ENCODE assay signal across 9 mouse cellular contexts in the genomic region with DNA sequence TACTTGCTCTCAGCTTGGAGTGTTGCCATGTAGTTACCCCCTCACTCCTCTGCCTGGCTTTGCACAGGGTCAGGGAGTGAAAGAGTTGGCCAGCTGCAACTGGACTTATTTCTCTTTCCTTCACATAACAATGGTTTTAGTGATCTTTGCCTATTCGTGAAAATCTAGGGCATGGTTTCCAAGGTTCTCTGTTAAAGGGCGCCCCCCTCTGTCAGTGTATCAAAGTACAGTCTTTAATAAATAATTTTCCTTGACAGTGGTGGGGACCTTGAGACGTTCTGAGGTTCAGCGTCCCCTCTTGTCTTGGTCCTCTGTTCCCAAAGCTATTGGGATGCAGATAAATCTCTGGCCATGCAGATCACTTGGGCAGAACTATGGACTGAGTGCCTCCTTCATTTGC. TPM values are rescaled to one million over a fixed set of nuclear protein-coding genes. Genes with fewer than 3 reads are reported as not detected.
DNase-seq lines count a peak whose midpoint lies in the region; ATAC-seq and TF ChIP-seq lines count a peak whose summit lies in the region.
"Had no signal": no experiment of that assay in that cellular context is flagged by ENCODE, and none has a peak within 500 bp of the region (broad histone marks: within the 10 kb centered on the region; RNA-seq: fewer than 3 reads in every experiment).

No protein-coding gene starts in this region.

- WGBS in intestine, postnatal 0 days, result 27% methylated on average over 4 of the region's 4 CpGs
- WGBS in intestine, embryonic 15.5 days, result 27% methylated on average over 4 of the region's 4 CpGs
- WGBS in forebrain, embryonic 16.5 days, result 20% methylated on average over 4 of the region's 4 CpGs
- WGBS in midbrain, embryonic 10.5 days, result 24% methylated on average over 4 of the region's 4 CpGs

- no peaks in the 10 kb centered on the region for H3K9me3 ChIP-seq in intestine, postnatal 0 days (ENCODE audit: control insufficient read depth)
- no peaks in the 10 kb centered on the region for H3K9me3 ChIP-seq in intestine, embryonic 15.5 days
- no peaks in the 10 kb centered on the region for H3K9me3 ChIP-seq in forebrain, embryonic 16.5 days (ENCODE audit: control insufficient read depth, low read length)
- H3K9me3 ChIP-seq in midbrain, embryonic 10.5 days (replicated peaks), result no peaks in the 10 kb centered on the region

- H3K27me3 ChIP-seq in intestine, postnatal 0 days (replicated peaks; ENCODE audit: control insufficient read depth, insufficient read depth, low read length), result no peaks in the 10 kb centered on the region
- no peaks in the 10 kb centered on the region for H3K27me3 ChIP-seq in intestine, embryonic 15.5 days (replicated peaks)
- no peaks in the 10 kb centered on the region for H3K27me3 ChIP-seq in forebrain, embryonic 16.5 days (replicated peaks; ENCODE audit: control insufficient read depth, insufficient read depth, low read length)
- H3K27me3 ChIP-seq in midbrain, embryonic 10.5 days (ENCODE audit: low read depth, poor library complexity, severe bottlenecking), result no peaks in the 10 kb centered on the region

- no peak for ATAC-seq in intestine, postnatal 0 days
- ATAC-seq in intestine, embryonic 15.5 days, result no peak
- peak; percentile 43 for ATAC-seq in inflammation-experienced regulatory T-cells, adult 6 months
- no peak for ATAC-seq in forebrain, embryonic 16.5 days

- DNase-seq in A20 (ENCODE audit: low read depth, low spot score), result peak; percentile 69
- DNase-seq in MN1 (ENCODE audit: low spot score), result peak; percentile 65
- DNase-seq in cerebellum, adult 11 months, result no peak
- DNase-seq in midbrain, embryonic 10.5 days (ENCODE audit: low spot score), result no peak

- peak; percentile 29 for TF ChIP-seq CTCF in intestine, postnatal 0 days (IDR thresholded peaks at IDR 0.05; ENCODE audit: low read depth)

- H3K4me3 ChIP-seq in intestine, postnatal 0 days (ENCODE audit: low read depth, low read length), result no peak overlapping the region
- H3K4me3 ChIP-seq in intestine, embryonic 15.5 days (replicated peaks), result no peak overlapping the region
- no peak overlapping the region for H3K4me3 ChIP-seq in forebrain, embryonic 16.5 days (replicated peaks; ENCODE audit: low read length)
- no peak overlapping the region for H3K4me3 ChIP-seq in midbrain, embryonic 10.5 days

- no peaks in the 10 kb centered on the region for H3K36me3 ChIP-seq in intestine, postnatal 0 days (ENCODE audit: control insufficient read depth, insufficient read depth)
- no peaks in the 10 kb centered on the region for H3K36me3 ChIP-seq in intestine, embryonic 15.5 days
- no peaks in the 10 kb centered on the region for H3K36me3 ChIP-seq in forebrain, embryonic 16.5 days (ENCODE audit: control insufficient read depth, insufficient read depth)
- H3K36me3 ChIP-seq in midbrain, embryonic 10.5 days, result no peaks in the 10 kb centered on the region

- no peak overlapping the region for H3K27ac ChIP-seq in intestine, postnatal 0 days (ENCODE audit: low read depth, low read length)
- H3K27ac ChIP-seq in intestine, embryonic 15.5 days, result no peak overlapping the region
- H3K27ac ChIP-seq in forebrain, embryonic 16.5 days (ENCODE audit: low read length), result no peak overlapping the region
- H3K27ac ChIP-seq in midbrain, embryonic 10.5 days (replicated peaks), result no peak overlapping the region
- H3K27ac ChIP-seq: macrophage had no signal

- H3K4me2 ChIP-seq in intestine, postnatal 0 days (replicated peaks; ENCODE audit: low read depth), result no peak overlapping the region
- H3K4me2 ChIP-seq in intestine, embryonic 15.5 days (replicated peaks), result no peak overlapping the region
- H3K4me2 ChIP-seq in forebrain, embryonic 16.5 days (ENCODE audit: low read length), result no peak overlapping the region

- no peaks in the 10 kb centered on the region for H3K4me1 ChIP-seq in intestine, postnatal 0 days (replicated peaks; ENCODE audit: control insufficient read depth, insufficient read depth, low read length)
- H3K4me1 ChIP-seq in intestine, embryonic 15.5 days (replicated peaks), result no peaks in the 10 kb centered on the region
- H3K4me1 ChIP-seq in forebrain, embryonic 16.5 days (replicated peaks; ENCODE audit: control insufficient read depth, insufficient read depth, low read length), result no peaks in the 10 kb centered on the region
- no peaks in the 10 kb centered on the region for H3K4me1 ChIP-seq in midbrain, embryonic 10.5 days

- H3K9ac ChIP-seq in intestine, postnatal 0 days (ENCODE audit: low read depth, low read length), result no peak overlapping the region
- no peak overlapping the region for H3K9ac ChIP-seq in intestine, embryonic 15.5 days
- no peak overlapping the region for H3K9ac ChIP-seq in forebrain, embryonic 16.5 days (replicated peaks; ENCODE audit: low read depth, low read length)

RNA-seq across cellular contexts. Expression of a gene that starts 12.4 kb away (rescaled TPM):
- polyA plus RNA-seq in intestine, postnatal 0 days (2015; fragmentation: Nextera tagmentation; extraction: Ambion mirVana), result 0.48 and 0.60 TPM in 2 replicates
- 1.4 and 1.6 TPM in 2 replicates for polyA plus RNA-seq in intestine, embryonic 15.5 days (2015; fragmentation: Nextera tagmentation; extraction: Ambion mirVana)
- 100 to 1,000 TPM; 257 to 323 (median 288) TPM for polyA plus RNA-seq in inflammation-experienced regulatory T-cells, adult 6 months (2017; shearing (Covaris generic))
- polyA plus RNA-seq in forebrain, embryonic 16.5 days (2015; fragmentation: Nextera tagmentation; extraction: Ambion mirVana), result 0.48 and 0.72 TPM in 2 replicates
- 0.69 and 0.72 TPM in 2 replicates for polyA plus RNA-seq in midbrain, embryonic 10.5 days (2016; fragmentation: Nextera tagmentation; extraction: Ambion mirVana)

RNA-seq across cellular contexts. Expression of a gene that starts 37.3 kb away (rescaled TPM):
- polyA plus RNA-seq in intestine, postnatal 0 days (2015; fragmentation: Nextera tagmentation; extraction: Ambion mirVana), result 3.3 and 3.9 TPM in 2 replicates
- 18.3 and 18.7 TPM in 2 replicates for polyA plus RNA-seq in intestine, embryonic 15.5 days (2015; fragmentation: Nextera tagmentation; extraction: Ambion mirVana)
- polyA plus RNA-seq in inflammation-experienced regulatory T-cells, adult 6 months (2017; shearing (Covaris generic)), result 10 to 100 TPM in 1 of 3 experiments, 1 to 10 TPM in 2; 1.7 to 12.5 (median 3.4) TPM
- polyA plus RNA-seq in forebrain, embryonic 16.5 days (2015; fragmentation: Nextera tagmentation; extraction: Ambion mirVana), result 7.7 and 8.6 TPM in 2 replicates
- polyA plus RNA-seq in midbrain, embryonic 10.5 days (2016; fragmentation: Nextera tagmentation; extraction: Ambion mirVana), result 30.7 and 32.5 TPM in 2 replicates

Comparison
In these comparisons a context has a peak if more than half of its experiments do, and no peak if none do; other contexts are left out.
1. DNase-seq: peak in A20 (single experiment) and MN1 (single experiment); none in cerebellum, adult 11 months (single experiment) and midbrain, embryonic 10.5 days (single experiment).
2. RNA of a gene that starts 12.4 kb away (polyA plus RNA-seq): 257 to 323 TPM in inflammation-experienced regulatory T-cells, adult 6 months; 1.4 to 1.6 TPM in intestine, embryonic 15.5 days, 0.48 to 0.72 TPM in forebrain, embryonic 16.5 days, 0.69 to 0.72 TPM in midbrain, embryonic 10.5 days and 0.48 to 0.60 TPM in intestine, postnatal 0 days; every median in the first group is over 100 times any median in the second.